Mouse (Mus musculus): Measurements from ENCODE around the gene Nmd3.

The Nmd3 gene

DNA sequence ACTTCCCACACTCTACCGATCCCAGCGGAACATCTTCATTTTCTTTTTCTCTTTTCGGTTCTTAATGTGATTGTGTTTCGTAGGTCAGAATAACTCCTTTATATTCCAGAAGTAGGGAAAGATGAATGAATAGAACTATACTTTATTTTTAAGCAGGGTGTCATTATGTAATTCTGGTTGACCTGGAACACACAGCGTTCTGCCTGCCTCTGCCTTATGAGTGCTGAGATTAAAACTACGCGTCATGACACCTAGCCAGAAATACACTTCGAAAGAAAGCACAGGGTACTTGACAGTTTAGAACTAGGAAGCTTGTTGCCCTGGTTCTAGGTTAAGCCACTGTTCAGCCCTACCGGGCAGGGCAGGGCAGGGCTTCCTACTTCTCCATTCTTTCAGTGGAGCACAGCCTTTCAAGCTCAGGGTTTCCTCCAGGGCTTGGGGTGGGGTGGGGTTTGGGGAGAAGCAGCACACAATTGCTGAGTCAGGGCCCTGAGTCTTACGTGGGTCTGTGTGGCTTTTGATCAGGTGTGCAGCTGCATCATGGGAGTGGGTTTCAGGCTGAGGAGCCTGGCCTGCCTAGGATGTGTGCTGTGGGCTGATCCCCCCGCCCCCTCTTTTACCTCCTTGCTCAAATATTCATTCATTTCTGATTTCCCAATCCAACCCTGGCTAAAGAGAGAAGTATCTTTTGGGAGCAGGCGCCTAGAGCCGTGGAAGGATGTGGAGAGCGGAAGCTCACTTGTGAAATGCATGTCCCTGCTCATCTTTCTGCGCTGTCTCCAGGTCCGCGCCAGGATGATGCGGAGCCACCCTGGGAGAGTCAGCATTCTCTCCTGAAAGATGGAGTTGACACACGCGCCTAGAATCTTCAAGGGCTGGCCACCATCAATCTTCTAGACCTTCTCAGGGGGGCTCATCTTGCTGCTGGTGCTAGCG lies 42.1 kb downstream of the Nmd3 start:
- no peak for DNase-seq (ENCODE audit: low spot score)

DNA sequence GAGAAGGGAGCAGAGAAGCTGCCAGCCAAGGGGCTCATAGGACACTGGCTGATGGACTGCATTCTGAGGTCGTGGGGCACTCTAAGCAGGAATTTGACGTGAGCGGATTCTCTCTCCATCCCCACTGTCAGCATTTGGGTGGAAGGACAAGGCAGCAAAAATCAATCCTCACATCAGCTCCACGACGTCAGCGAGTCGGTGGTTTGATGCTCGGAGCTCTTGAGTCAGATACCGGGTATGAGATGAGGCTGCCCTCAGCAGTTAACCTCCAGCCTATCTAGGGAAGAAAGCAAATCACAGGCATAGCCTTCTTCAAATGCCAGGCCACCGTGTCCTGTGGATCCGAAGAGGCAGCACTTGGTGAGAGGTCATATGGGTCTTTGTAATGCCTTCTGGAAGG lies 43.4 kb downstream of the Nmd3 start:
- DNase-seq (ENCODE audit: low spot score): no peak

DNA sequence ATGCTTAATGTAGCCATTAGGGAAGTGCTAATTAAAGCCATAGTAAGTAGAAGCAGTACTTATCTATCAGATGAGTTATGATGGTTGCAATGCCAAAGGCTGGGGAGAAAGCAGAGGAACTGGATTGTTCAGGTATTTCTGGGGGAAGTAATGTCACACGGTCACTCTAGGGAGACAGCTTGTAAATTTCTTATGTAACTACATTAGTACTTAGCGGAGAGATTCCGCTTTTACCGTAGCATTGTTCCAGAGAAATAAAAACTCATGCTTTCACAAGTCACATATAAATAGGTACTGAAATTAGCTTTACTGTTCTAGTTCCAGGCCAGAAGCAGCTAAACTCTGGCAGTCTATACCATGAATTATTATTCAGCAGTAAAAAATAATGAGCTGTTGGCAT lies 47.4 kb downstream of the Nmd3 start:
- DNase-seq (ENCODE audit: low spot score): no peak

DNA sequence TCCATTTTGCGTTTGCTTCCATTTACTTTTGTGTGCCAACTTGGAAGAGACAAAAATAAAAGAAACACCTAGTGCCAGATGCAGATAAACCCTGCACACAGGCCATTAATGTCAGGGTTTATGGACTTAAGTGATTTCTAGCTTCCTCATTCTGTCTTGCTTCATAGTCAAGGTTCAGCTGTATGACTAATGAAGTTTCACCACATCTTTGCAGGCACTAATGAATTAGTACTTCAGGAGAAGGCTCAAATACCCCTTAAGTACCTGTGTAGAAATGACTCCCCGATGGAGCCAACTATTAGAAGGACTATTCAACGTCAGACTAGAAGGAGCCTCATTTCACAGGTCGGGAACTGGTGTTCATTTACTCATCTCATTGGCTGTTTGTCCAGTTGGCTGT lies 51.6 kb downstream of the Nmd3 start:
- no peak for DNase-seq (ENCODE audit: low spot score)

DNA sequence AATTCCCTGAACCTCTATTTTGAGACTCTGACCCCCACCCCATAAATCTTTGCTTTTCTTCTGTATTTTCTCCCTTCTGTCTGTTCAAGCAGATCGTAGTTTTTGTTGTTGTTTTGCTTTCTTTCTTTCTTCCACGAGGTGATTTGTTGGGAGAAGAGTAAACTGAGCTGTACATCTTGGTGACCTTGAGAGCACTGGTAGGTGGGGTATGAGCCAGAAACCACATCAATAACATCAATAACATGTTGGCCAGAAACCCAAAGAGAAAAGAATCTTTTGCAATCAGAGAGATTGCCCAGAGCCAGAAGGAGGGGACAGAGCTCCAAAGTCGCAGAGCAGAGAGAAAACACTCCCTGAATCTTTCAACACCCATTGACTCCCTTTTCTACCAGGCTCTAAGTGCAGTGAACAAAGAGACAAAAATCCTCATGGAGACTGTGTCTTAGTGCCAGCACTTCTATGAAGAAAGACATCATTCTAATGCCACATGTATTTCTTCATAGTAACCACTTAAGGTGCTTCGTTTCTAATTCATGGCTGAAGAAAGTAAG lies 57.5 kb downstream of the Nmd3 start:
- DNase-seq (ENCODE audit: low spot score): no peak

DNA sequence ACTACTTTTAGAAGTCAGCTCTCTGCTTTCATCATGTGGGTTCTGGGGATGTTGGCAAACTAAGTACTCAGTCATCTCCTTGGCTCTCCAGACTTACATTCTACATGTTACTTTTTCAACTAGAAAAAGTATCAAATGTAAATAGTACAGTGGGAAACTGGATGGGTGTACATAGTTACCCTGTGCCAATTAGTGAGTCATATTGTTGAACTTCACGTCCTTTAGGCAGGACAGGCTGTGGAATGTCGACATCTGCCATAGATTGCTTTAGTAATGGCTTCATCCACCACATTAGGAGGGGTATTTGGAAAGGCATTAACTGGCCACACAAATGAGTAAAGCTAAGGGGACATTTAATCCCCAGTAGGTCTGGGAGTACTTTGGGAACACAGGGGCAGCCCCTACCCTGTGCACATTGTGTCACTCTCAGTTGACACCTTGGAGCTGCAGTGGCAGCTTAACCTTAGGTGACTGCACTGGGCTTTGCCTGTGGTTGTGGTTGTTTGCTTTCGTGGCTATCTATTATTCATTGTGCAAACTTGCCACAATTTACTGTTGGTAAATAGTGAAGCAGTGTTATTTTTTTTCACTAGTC lies 71.1 kb downstream of the Nmd3 start:
- DNase-seq (ENCODE audit: low spot score): peak; percentile 1

DNA sequence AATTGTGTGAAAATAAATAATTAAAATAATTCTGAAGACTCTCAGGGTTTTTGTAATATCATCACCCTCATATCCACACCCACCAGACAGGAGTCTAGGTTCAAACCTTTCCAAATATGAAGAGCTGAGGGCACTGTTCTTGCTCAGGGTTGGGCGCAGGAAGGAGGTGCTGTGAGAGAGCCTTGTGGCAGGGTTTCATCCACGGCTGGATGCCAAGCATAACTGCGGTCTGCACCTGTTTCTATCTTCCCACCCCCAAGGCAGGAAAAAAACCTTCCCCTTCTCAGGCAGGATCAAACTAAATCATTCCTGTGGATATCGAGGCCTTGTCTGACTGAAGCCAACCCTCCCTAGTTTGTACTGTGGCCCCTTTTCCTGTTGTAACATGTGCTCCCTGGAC lies 75.7 kb downstream of the Nmd3 start:
- DNase-seq (ENCODE audit: low spot score): no peak

DNA sequence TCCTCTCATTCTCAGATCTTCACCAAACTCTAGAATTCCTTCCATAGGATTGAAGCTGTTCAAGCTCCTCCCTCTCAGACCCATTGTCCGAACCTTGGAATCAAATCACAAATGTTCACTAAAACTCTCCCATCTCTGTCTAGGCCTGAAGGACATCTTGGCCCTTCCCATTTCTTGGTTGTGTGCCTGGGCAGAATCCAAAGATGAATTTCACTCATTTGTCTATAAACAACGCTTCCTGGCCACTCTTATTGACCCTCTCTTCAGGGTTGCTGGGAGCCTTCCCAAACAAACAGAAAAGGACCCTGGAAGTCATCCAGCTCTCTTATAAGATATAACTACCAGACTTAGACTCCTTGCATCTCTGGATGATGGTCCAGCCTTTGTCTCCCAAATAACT lies 76.2 kb downstream of the Nmd3 start:
- DNase-seq (ENCODE audit: low spot score): no peak

DNA sequence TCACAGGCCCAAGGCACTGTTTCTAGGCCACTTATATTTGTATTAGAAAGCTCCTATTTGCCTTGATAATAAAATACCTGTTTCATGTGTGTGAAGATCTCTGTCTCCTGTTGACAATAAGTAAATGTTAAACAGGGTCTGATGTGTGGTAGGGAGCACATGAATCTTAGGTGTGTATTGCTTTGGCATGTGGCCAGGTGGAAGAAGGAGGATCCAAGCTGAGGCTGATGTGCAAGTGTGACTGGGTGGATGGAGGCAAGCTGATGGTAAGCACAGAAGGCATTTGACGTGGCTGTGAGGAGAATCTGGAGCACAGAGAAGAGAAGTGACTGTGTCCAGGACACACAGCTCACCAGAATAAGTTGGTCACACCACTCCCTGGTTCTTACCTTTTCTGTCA lies 77.3 kb downstream of the Nmd3 start:
- DNase-seq (ENCODE audit: low spot score): no peak

DNA sequence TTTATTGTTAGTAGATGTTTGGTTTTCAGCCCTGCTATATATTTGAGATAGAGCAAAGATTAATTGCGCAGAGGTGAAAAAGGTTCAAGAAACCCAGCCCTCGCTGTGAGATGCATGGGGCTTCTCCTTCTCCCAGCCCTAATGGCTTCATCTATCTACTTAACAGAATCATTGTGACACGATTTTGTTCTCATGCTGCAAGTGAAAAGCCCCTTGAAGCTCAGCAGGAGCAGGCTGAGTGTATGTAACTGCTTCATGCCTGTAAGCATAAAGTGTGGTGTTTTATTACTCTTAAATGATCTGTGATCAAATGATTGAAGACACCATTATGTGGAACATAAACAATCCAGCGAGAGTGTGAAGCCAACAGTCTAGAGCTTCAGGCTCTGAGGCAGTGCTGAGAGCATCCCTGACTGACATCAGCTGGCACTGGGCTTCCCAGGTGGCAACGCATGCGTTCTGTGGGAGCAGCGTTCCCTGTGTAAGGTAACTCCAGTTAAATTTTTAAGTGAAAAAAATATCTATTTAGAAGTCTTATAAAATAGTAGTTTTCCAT lies 79.1 kb downstream of the Nmd3 start:
- DNase-seq (ENCODE audit: low spot score): no peak

DNA sequence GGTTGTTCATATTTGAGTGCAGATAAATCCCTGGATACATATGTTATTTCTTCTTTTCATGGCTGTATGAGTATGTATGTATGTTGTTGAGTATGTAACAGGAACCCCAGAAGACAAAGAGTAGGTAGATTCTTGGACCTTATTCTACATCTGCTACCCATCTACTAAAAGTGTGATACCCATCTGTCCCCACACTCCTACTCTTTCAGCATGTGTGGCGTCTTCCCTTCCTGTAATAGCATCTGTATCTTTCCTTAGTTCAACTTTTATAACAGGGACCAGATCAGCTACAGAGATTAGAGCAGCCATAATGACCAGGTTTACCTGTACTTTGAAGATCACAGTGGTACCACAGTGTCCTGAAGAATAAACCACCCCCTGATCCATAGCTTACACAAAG lies 81.4 kb downstream of the Nmd3 start:
- no peak for DNase-seq (ENCODE audit: low spot score)
